18 mouse cellular contexts compared by ENCODE assay signal in genomic region chr6:127790023-127790422, GRCm38 (mm10). TPM values are rescaled to one million over a fixed set of nuclear protein-coding genes. Genes with fewer than 3 reads are reported as not detected.
A peak's percentile ranks its signal among the peaks of the same experiment; 100 is the strongest.
DNase-seq lines count a peak whose midpoint lies in the region; ATAC-seq and TF ChIP-seq lines count a peak whose summit lies in the region.
"Had no signal": no experiment of that assay in that cellular context is flagged by ENCODE, and none has a peak within 500 bp of the region (broad histone marks: within the 10 kb centered on the region; RNA-seq: fewer than 3 reads in every experiment).

No protein-coding gene starts in this region.

- DNase-seq in testis, postnatal 14 days (ENCODE audit: low spot score), result no peak
- peak; percentile 5 for DNase-seq in brain, embryonic 14.5 days (ENCODE audit: low read depth)
- peak; percentile 25 for DNase-seq in skeletal muscle tissue, adult 2 months (ENCODE audit: low read depth, low spot score)
- no peak for DNase-seq in thymus, postnatal 36 days
- DNase-seq in kidney, postnatal 4 days, result no peak
- no peak for DNase-seq in left cerebral cortex, postnatal 25 days (ENCODE audit: low spot score in 2 of 2)
- DNase-seq: adrenal gland, postnatal 36 days; cerebellum, adult 2 months; kidney, adult 11 months; right cerebral cortex, postnatal 25 days had no signal

- no peaks in the 10 kb centered on the region for H3K27me3 ChIP-seq in testis, adult 2 months (ENCODE audit: control insufficient read depth, insufficient read depth, low read length)
- H3K27me3 ChIP-seq in lung, embryonic 16.5 days (ENCODE audit: control insufficient read depth, insufficient read depth, low read depth, low read length), result no peaks in the 10 kb centered on the region; the same call in 1 of the 2 replicates
- H3K27me3 ChIP-seq: stomach, embryonic 15.5 days had no signal

- 31% methylated on average over 13 of the region's 13 CpGs for WGBS in lung, embryonic 16.5 days

- no peaks in the 10 kb centered on the region for H3K36me3 ChIP-seq in testis, adult 2 months (ENCODE audit: control insufficient read depth, insufficient read depth, low read length)
- H3K36me3 ChIP-seq in lung, embryonic 16.5 days (ENCODE audit: control insufficient read depth, insufficient read depth, low read length), result no peaks in the 10 kb centered on the region
- H3K36me3 ChIP-seq: embryonic facial prominence, embryonic 10.5 days; hindbrain, embryonic 10.5 days; limb, embryonic 12.5 days; stomach, embryonic 15.5 days had no signal

- intact Hi-C loops in left cerebral cortex, postnatal 25 days (cut with DNase I), result loop anchor here (5.0 kb wide), 1 partner anchor 42 kb away; no protein-coding TSS in a partner anchor

- no peak overlapping the region for H3K9ac ChIP-seq in lung, embryonic 16.5 days (ENCODE audit: low read length)
- H3K9ac ChIP-seq: limb, embryonic 12.5 days; stomach, embryonic 15.5 days had no signal

- no peak for TF ChIP-seq CTCF in testis, adult 2 months (IDR thresholded peaks at IDR 0.05; ENCODE audit: control insufficient read depth, insufficient read depth, insufficient replicate concordance, low read depth, low read length)
- TF ChIP-seq CTCF in brain, embryonic 14.5 days (IDR thresholded peaks at IDR 0.05; ENCODE audit: borderline replicate concordance, extremely low read depth, insufficient read depth, insufficient read length), result no peak

- no peak; the same call in 1 of the 2 replicates for TF ChIP-seq POLR2A in testis, adult 2 months (IDR thresholded peaks at IDR 0.05; ENCODE audit: control insufficient read depth, low read depth, low read length)
- no peak for TF ChIP-seq POLR2A in brain, embryonic 14.5 days (IDR thresholded peaks at IDR 0.05; ENCODE audit: borderline replicate concordance, extremely low read depth, insufficient read depth, insufficient read length, poor library complexity, severe bottlenecking)

- peak; percentile 28; the same call in 1 of the 2 replicates for ATAC-seq in lung, embryonic 16.5 days (ENCODE audit: low read depth)

- H3K4me2 ChIP-seq in lung, embryonic 16.5 days (ENCODE audit: low read depth, low read length), result no peak overlapping the region
- H3K4me2 ChIP-seq: limb, embryonic 12.5 days; stomach, embryonic 15.5 days had no signal

- H3K4me3 ChIP-seq in testis, adult 2 months (ENCODE audit: control insufficient read depth, low read depth, low read length), result no peak overlapping the region
- H3K4me3 ChIP-seq in lung, embryonic 16.5 days (ENCODE audit: low read length), result no peak overlapping the region
- H3K4me3 ChIP-seq: embryonic facial prominence, embryonic 10.5 days; hindbrain, embryonic 10.5 days; limb, embryonic 12.5 days; stomach, embryonic 15.5 days had no signal

- peaks cover 2% of the 10 kb centered on the region for H3K4me1 ChIP-seq in testis, adult 2 months (ENCODE audit: control insufficient read depth, insufficient read depth, low read length)
- H3K4me1 ChIP-seq in lung, embryonic 16.5 days (replicated peaks; ENCODE audit: control insufficient read depth, insufficient read depth, low read length), result no peaks in the 10 kb centered on the region
- H3K4me1 ChIP-seq: limb, embryonic 12.5 days; stomach, embryonic 15.5 days had no signal

- H3K9me3 ChIP-seq in lung, embryonic 16.5 days (ENCODE audit: control insufficient read depth, low read length), result no peaks in the 10 kb centered on the region
- H3K9me3 ChIP-seq: embryonic facial prominence, embryonic 10.5 days; hindbrain, embryonic 10.5 days; limb, embryonic 12.5 days; stomach, embryonic 15.5 days had no signal

- peak overlapping the region; percentile 66 for H3K27ac ChIP-seq in testis, adult 2 months (ENCODE audit: control insufficient read depth, insufficient read depth, low read depth, low read length)
- H3K27ac ChIP-seq in lung, embryonic 16.5 days (ENCODE audit: low read length), result no peak overlapping the region
- H3K27ac ChIP-seq: embryonic facial prominence, embryonic 10.5 days; limb, embryonic 12.5 days; stomach, embryonic 15.5 days had no signal

RNA-seq across cellular contexts. Expression of gene Prmt8, which starts 20.8 kb away (rescaled TPM):
- 0.12 and 0.19 TPM in 2 replicates for polyA plus RNA-seq in testis, adult 2 months (2012; rRNA removed)
- 15.0 and 24.9 TPM in 2 replicates for polyA plus RNA-seq in brain, embryonic 14.5 days (2012; rRNA removed)
- 0.08 TPM in 1 of 2 replicates, not detected in the other for polyA plus RNA-seq in lung, embryonic 16.5 days (2015; fragmentation: Nextera tagmentation; extraction: Ambion mirVana)
- 100 to 1,000 TPM; 104 to 106 TPM for total RNA-seq in left cerebral cortex, postnatal 25 days (2021)
- total RNA-seq: adrenal gland, postnatal 36 days; heart, adult 8-10 months; megakaryocyte-erythroid progenitor cell, adult 5-6 weeks had no signal

Comparison
In these comparisons a context has a peak if more than half of its experiments do, and no peak if none do; other contexts are left out.
1. DNase-seq: peak in brain, embryonic 14.5 days (single experiment) and skeletal muscle tissue, adult 2 months (single experiment); none in testis, postnatal 14 days (single experiment), thymus, postnatal 36 days (0 of 2), kidney, postnatal 4 days (0 of 2) and left cerebral cortex, postnatal 25 days (0 of 2).
2. RNA of gene Prmt8, which starts 20.8 kb away (polyA plus RNA-seq): 15.0 to 24.9 TPM in brain, embryonic 14.5 days; 0.12 to 0.19 TPM in testis, adult 2 months and 0.08 TPM in lung, embryonic 16.5 days; every median in the first group is over 10 times any median in the second.